ENCODE assay signal across 27 mouse cellular contexts in genomic region chr1:97787674-97788073, GRCm38 (mm10). TPM values are rescaled to one million over a fixed set of nuclear protein-coding genes. Genes with fewer than 3 reads are reported as not detected.
DNase-seq lines count a peak whose midpoint lies in the region; ATAC-seq and TF ChIP-seq lines count a peak whose summit lies in the region.
"Had no signal": no experiment of that assay in that cellular context is flagged by ENCODE, and none has a peak within 500 bp of the region (broad histone marks: within the 10 kb centered on the region; RNA-seq: fewer than 3 reads in every experiment).

No protein-coding gene starts in this region.

- no peak overlapping the region for H3K4me3 ChIP-seq in heart, adult 2 months
- H3K4me3 ChIP-seq in heart, embryonic 12.5 days: no peak overlapping the region
- no peak overlapping the region for H3K4me3 ChIP-seq in heart, embryonic 15.5 days
- H3K4me3 ChIP-seq: embryonic facial prominence, embryonic 12.5 days; embryonic facial prominence, embryonic 15.5 days; forebrain, embryonic 15.5 days; gastrocnemius, adult 2 months; hindbrain, embryonic 10.5 days; hindbrain, embryonic 13.5 days; intestine, embryonic 15.5 days had no signal

- H3K27ac ChIP-seq in heart, adult 2 months: peak overlapping the region; percentile 72
- peak overlapping the region; percentile 43; the same call in 1 of the 2 replicates for H3K27ac ChIP-seq in heart, embryonic 12.5 days (ENCODE audit: poor library complexity, severe bottlenecking)
- peak overlapping the region; percentile 82 for H3K27ac ChIP-seq in heart, embryonic 15.5 days
- H3K27ac ChIP-seq: embryonic facial prominence, embryonic 12.5 days; embryonic facial prominence, embryonic 15.5 days; forebrain, embryonic 15.5 days; gastrocnemius, adult 2 months; hindbrain, embryonic 10.5 days; hindbrain, embryonic 13.5 days; intestine, embryonic 15.5 days had no signal

- no peak for TF ChIP-seq POLR2A in heart, adult 2 months (IDR thresholded peaks at IDR 0.05; ENCODE audit: insufficient read depth, low read depth, low read length)

- peaks cover 9% of the 10 kb centered on the region for H3K36me3 ChIP-seq in heart, adult 2 months (ENCODE audit: control insufficient read depth, insufficient read depth, low read length)
- H3K36me3 ChIP-seq in heart, embryonic 12.5 days: no peaks in the 10 kb centered on the region
- H3K36me3 ChIP-seq in heart, embryonic 15.5 days: no peaks in the 10 kb centered on the region
- H3K36me3 ChIP-seq: embryonic facial prominence, embryonic 15.5 days; forebrain, embryonic 15.5 days; intestine, embryonic 15.5 days had no signal

- H3K27me3 ChIP-seq in heart, adult 2 months (ENCODE audit: control insufficient read depth, insufficient read depth, low read length): no peaks in the 10 kb centered on the region
- H3K27me3 ChIP-seq in heart, embryonic 12.5 days (replicated peaks): no peaks in the 10 kb centered on the region
- H3K27me3 ChIP-seq in heart, embryonic 15.5 days: no peaks in the 10 kb centered on the region
- H3K27me3 ChIP-seq: CH12.LX; embryonic facial prominence, embryonic 12.5 days; embryonic facial prominence, embryonic 15.5 days; forebrain, embryonic 15.5 days; hindbrain, embryonic 13.5 days; intestine, embryonic 15.5 days had no signal

- no peak for DNase-seq in heart, adult 2 months
- DNase-seq in heart, adult 11 months: no peak
- no peak for DNase-seq in heart, postnatal 10 days
- no peak for DNase-seq in heart, postnatal 25 days (ENCODE audit: low spot score)
- DNase-seq in kidney, adult 9 months: no peak
- DNase-seq: adrenal gland, adult 2 months; adrenal gland, postnatal 14 days; B cell, adult 2 months; cerebellum, adult 11 months; cerebellum, adult 2 months; cerebellum, adult 9-11 months; cerebellum, postnatal 25 days; gastrocnemius, adult 2 months; gastrocnemius, postnatal 14 days; kidney, adult 11 months; kidney, adult 8-10 months had no signal

- WGBS in heart, adult 2 months: 43% methylated on average over 3 of the region's 3 CpGs
- 25% methylated on average over 3 of the region's 3 CpGs for WGBS in heart, embryonic 12.5 days
- 31% methylated on average over 3 of the region's 3 CpGs for WGBS in heart, embryonic 15.5 days

- intact Hi-C loops in heart, adult 2 months (cut with DNase I): no loop called here
- intact Hi-C loops in heart, postnatal 10 days (cut with DNase I): no loop called here
- intact Hi-C loops in heart, postnatal 25 days (cut with DNase I): no loop called here

- no peaks in the 10 kb centered on the region for H3K79me2 ChIP-seq in heart, adult 2 months (replicated peaks; ENCODE audit: control insufficient read depth, insufficient read depth, low read length)

- TF ChIP-seq CTCF in heart, adult 2 months (IDR thresholded peaks at IDR 0.05): no peak

- no peak for ATAC-seq in heart, embryonic 12.5 days (ENCODE audit: insufficient number of reproducible peaks, low FRiP score)
- peak; percentile 64; the same call in 1 of the 2 replicates for ATAC-seq in heart, embryonic 15.5 days (replicated peaks; ENCODE audit: insufficient number of reproducible peaks, insufficient read depth, low FRiP score, low read depth)
- ATAC-seq: forebrain, embryonic 15.5 days; hindbrain, embryonic 16.5 days; intestine, embryonic 15.5 days had no signal

- H3K9me3 ChIP-seq in heart, embryonic 12.5 days (replicated peaks): no peaks in the 10 kb centered on the region
- H3K9me3 ChIP-seq in heart, embryonic 15.5 days (replicated peaks): no peaks in the 10 kb centered on the region
- H3K9me3 ChIP-seq: embryonic facial prominence, embryonic 12.5 days; embryonic facial prominence, embryonic 15.5 days; forebrain, embryonic 15.5 days; G1E; hindbrain, embryonic 10.5 days; hindbrain, embryonic 13.5 days; intestine, embryonic 15.5 days had no signal

- no peak overlapping the region for H3K9ac ChIP-seq in heart, adult 2 months (ENCODE audit: low read depth, low read length)
- H3K9ac ChIP-seq in heart, embryonic 12.5 days: no peak overlapping the region
- no peak overlapping the region for H3K9ac ChIP-seq in heart, embryonic 15.5 days
- H3K9ac ChIP-seq: embryonic facial prominence, embryonic 12.5 days; embryonic facial prominence, embryonic 15.5 days; forebrain, embryonic 15.5 days; hindbrain, embryonic 13.5 days; intestine, embryonic 15.5 days had no signal

- no peaks in the 10 kb centered on the region; the same call in 1 of the 2 replicates for H3K4me1 ChIP-seq in heart, adult 2 months (ENCODE audit: control insufficient read depth, insufficient read depth, low read length)
- peaks cover 3% of the 10 kb centered on the region; the same call in 1 of the 2 replicates for H3K4me1 ChIP-seq in heart, embryonic 12.5 days (replicated peaks)
- H3K4me1 ChIP-seq in heart, embryonic 15.5 days (replicated peaks): peaks cover 6% of the 10 kb centered on the region
- H3K4me1 ChIP-seq: embryonic facial prominence, embryonic 12.5 days; embryonic facial prominence, embryonic 15.5 days; forebrain, embryonic 15.5 days; hindbrain, embryonic 10.5 days; hindbrain, embryonic 13.5 days; intestine, embryonic 15.5 days had no signal

- no peak for TF ChIP-seq EP300 in heart, adult 2 months (IDR thresholded peaks at IDR 0.05; ENCODE audit: insufficient read depth, low read depth, low read length)

- no peak overlapping the region for H3K4me2 ChIP-seq in heart, embryonic 12.5 days
- no peak overlapping the region for H3K4me2 ChIP-seq in heart, embryonic 15.5 days
- H3K4me2 ChIP-seq: embryonic facial prominence, embryonic 12.5 days; embryonic facial prominence, embryonic 15.5 days; forebrain, embryonic 15.5 days; hindbrain, embryonic 13.5 days; intestine, embryonic 15.5 days had no signal

RNA-seq across cellular contexts. Expression of gene Ppip5k2, which starts 17.5 kb away (rescaled TPM):
- 10 to 100 TPM; 69.8 to 84.1 TPM for total RNA-seq in heart, adult 2 months (2021)
- 26.9 and 41.7 TPM in 2 replicates for polyA plus RNA-seq in heart, adult 2 months (2012; rRNA removed)
- 50.8 and 50.9 TPM in 2 replicates for polyA plus RNA-seq in heart, embryonic 12.5 days (2016; fragmentation: Nextera tagmentation; extraction: Ambion mirVana)
- 10 to 100 TPM; 72.2 to 91.8 TPM for total RNA-seq in heart, postnatal 10 days (2021)
- 43.2 and 44.8 TPM in 2 replicates for polyA plus RNA-seq in heart, embryonic 15.5 days (2015; fragmentation: Nextera tagmentation; extraction: Ambion mirVana)
- total RNA-seq in heart, postnatal 25 days (2021): 10 to 100 TPM; 79.9 to 85.0 TPM

RNA-seq across cellular contexts. Expression of gene Gin1, which starts 17.7 kb away (rescaled TPM):
- 1 to 10 TPM; 6.1 to 9.9 TPM for total RNA-seq in heart, adult 2 months (2021)
- polyA plus RNA-seq in heart, adult 2 months (2012; rRNA removed): 2.7 and 6.1 TPM in 2 replicates
- polyA plus RNA-seq in heart, embryonic 12.5 days (2016; fragmentation: Nextera tagmentation; extraction: Ambion mirVana): 17.1 and 17.8 TPM in 2 replicates
- total RNA-seq in heart, postnatal 10 days (2021): 10 to 100 TPM in 1 of 2 experiments, 1 to 10 TPM in 1; 9.1 to 10.1 TPM
- polyA plus RNA-seq in heart, embryonic 15.5 days (2015; fragmentation: Nextera tagmentation; extraction: Ambion mirVana): 17.0 and 19.7 TPM in 2 replicates
- total RNA-seq in heart, postnatal 25 days (2021): 1 to 10 TPM; 8.3 to 8.4 TPM
